Comparison of ENCODE assay signal across 8 mouse cellular contexts in the genomic region with DNA sequence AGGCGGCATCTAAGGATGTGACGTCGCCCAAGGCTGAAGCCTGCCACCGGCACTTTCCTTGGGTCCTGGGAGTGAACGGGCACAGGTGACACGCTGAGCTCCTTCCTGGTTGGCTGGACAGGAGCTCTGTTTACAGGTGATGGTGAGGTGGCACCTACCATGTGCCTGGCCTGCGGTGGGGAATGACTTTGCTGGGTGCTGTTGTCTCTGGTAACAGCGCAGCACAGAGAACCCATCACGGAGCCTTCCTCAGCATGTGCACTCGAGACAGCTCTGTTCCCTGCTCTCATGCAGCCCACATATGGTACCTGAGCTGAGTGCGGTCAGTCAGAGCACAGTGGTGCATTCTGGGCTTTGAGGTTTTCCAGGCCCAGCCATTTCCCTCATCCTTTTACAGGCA.
"Had no signal": no experiment of that assay in that cellular context is flagged by ENCODE, and none has a peak within 500 bp of the region (broad histone marks: within the 10 kb centered on the region; RNA-seq: fewer than 3 reads in every experiment).

No protein-coding gene starts in this region.

- DNase-seq: liver, postnatal 0 days; lung, adult 2 months; lung, postnatal 14 days; lung, postnatal 36 days; right cerebral cortex, postnatal 14 days; thymus, adult 2 months; thymus, postnatal 25 days; thymus, postnatal 4 days had no signal
